Mouse (Mus musculus) liver, embryonic 14.5 days (tissue): ENCODE results near the gene Hoxb3.

Source experiments
- CTCF ChIP-seq: IDR thresholded peaks from 2 replicates; pipeline ENCODE4 v1.5.1; 2016; ENCODE audit warnings: antibody characterized with exemption, low read depth, control low read depth
- EP300 ChIP-seq: IDR thresholded peaks from 2 replicates; pipeline ENCODE4 v1.6.1; 2016; ENCODE audit warnings: antibody characterized with exemption, low read depth

- TF ChIP-seq CTCF (no peak), EP300 (no peak)
These were observed 18.8 kb downstream of the Hoxb3 start for GRCm38 (mm10) chr11:96341701-96342575.
